Mouse (Mus musculus): Measurements from ENCODE around the gene Sdhaf1.

GRCm38 (mm10) chr7:30306083-30306779 is 17.5 kb downstream of the Sdhaf1 start:
- TF ChIP-seq CTCF (IDR thresholded peaks at IDR 0.05; ENCODE audit: borderline replicate concordance, extremely low read depth, insufficient read depth, insufficient read length) (peak; percentile 52; the same call in 1 of the 2 replicates), POLR2A (IDR thresholded peaks at IDR 0.05; ENCODE audit: borderline replicate concordance, extremely low read depth, insufficient read depth, insufficient read length, poor library complexity, severe bottlenecking) (no peak)

Data from brain, embryonic 14.5 days (tissue).